In the genomic region with DNA sequence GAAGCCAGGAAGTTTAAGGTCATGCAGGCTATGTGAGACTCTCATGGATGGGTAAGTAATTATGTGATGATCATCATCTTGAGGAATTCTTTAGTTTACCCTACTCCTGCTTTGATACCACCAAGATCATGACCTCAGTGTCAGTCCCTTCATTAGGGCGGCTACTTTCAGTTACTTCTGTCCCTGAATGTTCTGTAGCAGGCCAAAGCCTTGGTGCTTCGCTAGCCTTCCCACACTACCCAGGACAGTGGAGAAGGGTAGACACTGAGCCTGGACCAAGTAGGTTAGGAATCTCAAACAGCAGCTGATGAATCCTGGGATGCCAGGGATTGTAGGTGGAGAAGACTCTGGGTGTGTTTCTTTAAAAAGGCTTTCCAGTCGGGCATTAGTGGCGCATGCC, we compare ENCODE assay signal across 8 mouse cellular contexts. TPM values are rescaled to one million over a fixed set of nuclear protein-coding genes. Genes with fewer than 3 reads are reported as not detected.
DNase-seq lines count a peak whose midpoint lies in the region; ATAC-seq and TF ChIP-seq lines count a peak whose summit lies in the region.
"Had no signal": no experiment of that assay in that cellular context is flagged by ENCODE, and none has a peak within 500 bp of the region (broad histone marks: within the 10 kb centered on the region; RNA-seq: fewer than 3 reads in every experiment).

No protein-coding gene starts in this region.

- DNase-seq in hindbrain, embryonic 11.5 days (ENCODE audit: low spot score) = no peak
- DNase-seq in hindbrain, embryonic 14.5 days (ENCODE audit: low spot score) = no peak
- DNase-seq in G1E (ENCODE audit: low spot score) = no peak
- no peak for DNase-seq in embryonic facial prominence, embryonic 10.5 days (ENCODE audit: low spot score)
- no peak for DNase-seq in liver, embryonic 14.5 days (ENCODE audit: low read depth in 3 of 3, low spot score in 3 of 3)
- DNase-seq in left cerebral cortex, adult 8-10 months (ENCODE audit: low spot score in 2 of 2) = no peak
- DNase-seq: right cerebral cortex, postnatal 14 days had no signal

- TF ChIP-seq CTCF in G1E (IDR thresholded peaks at IDR 0.05; ENCODE audit: low read depth, low read length) = no peak
- no peak for TF ChIP-seq CTCF in liver, embryonic 14.5 days (IDR thresholded peaks at IDR 0.05; ENCODE audit: low read depth)

- peaks cover 11% of the 10 kb centered on the region for H3K4me1 ChIP-seq in hindbrain, embryonic 11.5 days (replicated peaks; ENCODE audit: control insufficient read depth, insufficient read depth, low read length)
- peaks cover 25% of the 10 kb centered on the region for H3K4me1 ChIP-seq in hindbrain, embryonic 14.5 days (replicated peaks; ENCODE audit: control insufficient read depth, insufficient read depth, low read length)
- H3K4me1 ChIP-seq in G1E (ENCODE audit: insufficient read depth, low read depth, low read length) = peaks cover 66% of the 10 kb centered on the region
- H3K4me1 ChIP-seq in embryonic facial prominence, embryonic 10.5 days = peaks cover 50% of the 10 kb centered on the region
- peaks cover 11 to 27% of the 10 kb centered on the region in 2 experiments for H3K4me1 ChIP-seq in liver, embryonic 14.5 days (replicated peaks; ENCODE audit: control insufficient read depth in 2 of 2, insufficient read depth in 2 of 2, low read length in 1 of 2)

- no peaks in the 10 kb centered on the region for H3K9me3 ChIP-seq in hindbrain, embryonic 11.5 days (ENCODE audit: control insufficient read depth, low read length)
- no peaks in the 10 kb centered on the region for H3K9me3 ChIP-seq in hindbrain, embryonic 14.5 days (ENCODE audit: control insufficient read depth, low read length)
- no peaks in the 10 kb centered on the region for H3K9me3 ChIP-seq in G1E (replicated peaks)
- no peaks in the 10 kb centered on the region for H3K9me3 ChIP-seq in embryonic facial prominence, embryonic 10.5 days
- no peaks in the 10 kb centered on the region for H3K9me3 ChIP-seq in liver, embryonic 14.5 days (ENCODE audit: control insufficient read depth, low read length)

- no peaks in the 10 kb centered on the region for H3K27me3 ChIP-seq in hindbrain, embryonic 11.5 days (ENCODE audit: control insufficient read depth, insufficient read depth, low read length)
- H3K27me3 ChIP-seq in hindbrain, embryonic 14.5 days (ENCODE audit: control insufficient read depth, insufficient read depth, low read length) = no peaks in the 10 kb centered on the region
- no peaks in the 10 kb centered on the region for H3K27me3 ChIP-seq in G1E (ENCODE audit: insufficient read depth, low read length)
- no peaks in the 10 kb centered on the region for H3K27me3 ChIP-seq in embryonic facial prominence, embryonic 10.5 days (replicated peaks; ENCODE audit: low read depth, poor library complexity, severe bottlenecking)
- H3K27me3 ChIP-seq in liver, embryonic 14.5 days (ENCODE audit: control insufficient read depth, insufficient read depth, low read length) = no peaks in the 10 kb centered on the region

- H3K27ac ChIP-seq in hindbrain, embryonic 11.5 days (ENCODE audit: low read depth, low read length) = no peak overlapping the region
- H3K27ac ChIP-seq in hindbrain, embryonic 14.5 days = no peak overlapping the region
- H3K27ac ChIP-seq in embryonic facial prominence, embryonic 10.5 days (replicated peaks) = no peak overlapping the region
- H3K27ac ChIP-seq in liver, embryonic 14.5 days = no peak overlapping the region

- H3K4me2 ChIP-seq in hindbrain, embryonic 11.5 days (replicated peaks; ENCODE audit: low read depth, low read length) = no peak overlapping the region
- H3K4me2 ChIP-seq in hindbrain, embryonic 14.5 days (replicated peaks) = no peak overlapping the region
- peak overlapping the region; percentile 90 for H3K4me2 ChIP-seq in liver, embryonic 14.5 days (ENCODE audit: low read depth)

- peak overlapping the region; percentile 63; the same call in 1 of the 2 replicates for H3K4me3 ChIP-seq in hindbrain, embryonic 11.5 days (ENCODE audit: low read depth, low read length)
- no peak overlapping the region for H3K4me3 ChIP-seq in hindbrain, embryonic 14.5 days (replicated peaks; ENCODE audit: low read length)
- H3K4me3 ChIP-seq in G1E (ENCODE audit: low read depth, low read length) = peak overlapping the region; percentile 76; the same call in 1 of the 2 replicates
- peak overlapping the region; percentile 92 for H3K4me3 ChIP-seq in embryonic facial prominence, embryonic 10.5 days
- peak overlapping the region in 1 of 2 experiments; percentile 83; a peak in 2 of 4 replicates for H3K4me3 ChIP-seq in liver, embryonic 14.5 days (ENCODE audit: insufficient read depth in 1 of 2, low read depth in 2 of 2, low read length in 2 of 2)

- WGBS in hindbrain, embryonic 11.5 days = 91% methylated on average over 4 of the region's 4 CpGs
- WGBS in hindbrain, embryonic 14.5 days = 92% methylated on average over 4 of the region's 4 CpGs
- 92% methylated on average over 4 of the region's 4 CpGs for WGBS in embryonic facial prominence, embryonic 10.5 days
- 87% methylated on average over 4 of the region's 4 CpGs for WGBS in liver, embryonic 14.5 days (ENCODE audit: insufficient replicate concordance)

- no peak overlapping the region for H3K9ac ChIP-seq in hindbrain, embryonic 11.5 days (ENCODE audit: low read depth, low read length)
- no peak overlapping the region for H3K9ac ChIP-seq in hindbrain, embryonic 14.5 days
- H3K9ac ChIP-seq in liver, embryonic 14.5 days (replicated peaks) = no peak overlapping the region

- peaks cover 7% of the 10 kb centered on the region; the same call in 1 of the 2 replicates for H3K36me3 ChIP-seq in hindbrain, embryonic 11.5 days (ENCODE audit: control insufficient read depth, insufficient read depth, low read length)
- H3K36me3 ChIP-seq in hindbrain, embryonic 14.5 days (replicated peaks; ENCODE audit: control insufficient read depth, insufficient read depth) = peaks cover 53% of the 10 kb centered on the region
- H3K36me3 ChIP-seq in G1E (replicated peaks) = peaks cover 72% of the 10 kb centered on the region
- H3K36me3 ChIP-seq in embryonic facial prominence, embryonic 10.5 days (replicated peaks) = peaks cover 72% of the 10 kb centered on the region
- H3K36me3 ChIP-seq in liver, embryonic 14.5 days (replicated peaks; ENCODE audit: control insufficient read depth, insufficient read depth, low read depth) = peaks cover 6% of the 10 kb centered on the region

- ATAC-seq in hindbrain, embryonic 11.5 days (ENCODE audit: low FRiP score) = no peak
- no peak for ATAC-seq in hindbrain, embryonic 14.5 days (ENCODE audit: low FRiP score)
- no peak for ATAC-seq in G1E (ENCODE audit: extremely low read depth, insufficient number of reproducible peaks, low FRiP score, poor library complexity, severe bottlenecking)
- ATAC-seq in liver, embryonic 14.5 days (ENCODE audit: insufficient read depth) = no peak
- ATAC-seq in monocyte, adult 5-6 weeks (replicated peaks; ENCODE audit: insufficient number of reproducible peaks, low FRiP score, low TSS enrichment, poor library complexity, severe bottlenecking) = no peak

- no peak for TF ChIP-seq EP300 in liver, embryonic 14.5 days (IDR thresholded peaks at IDR 0.05; ENCODE audit: low read depth)

RNA-seq across cellular contexts. Expression of gene Fkbp2, which starts 1.2 kb away (rescaled TPM):
- 73.7 and 79.3 TPM in 2 replicates for polyA plus RNA-seq in hindbrain, embryonic 11.5 days (2014; fragmentation: Nextera tagmentation; extraction: Ambion mirVana)
- 99.2 and 101 TPM in 2 replicates for polyA plus RNA-seq in hindbrain, embryonic 14.5 days (2014; fragmentation: Nextera tagmentation; extraction: Ambion mirVana)
- total RNA-seq in G1E (2014; fragmentation: Nextera tagmentation) (72.6 and 120 TPM in 2 replicates), G1E (2017) (58.8 and 72.0 TPM in 2 replicates)
- polyA plus RNA-seq in G1E (2012) = 170 and 201 TPM in 2 replicates
- 100.0 and 101 TPM in 2 replicates for polyA plus RNA-seq in embryonic facial prominence, embryonic 10.5 days (2016; fragmentation: Nextera tagmentation; extraction: Ambion mirVana)
- 31.7 and 46.1 TPM in 2 replicates for polyA plus RNA-seq in liver, embryonic 14.5 days (2012; rRNA removed)
- polyA plus RNA-seq in liver, embryonic 14.5 days (2014; fragmentation: Nextera tagmentation; extraction: Ambion mirVana) = 65.7 and 67.1 TPM in 2 replicates
- total RNA-seq in monocyte, adult 5-6 weeks (2017) = 62.9 to 104 TPM (median 63.6 TPM) in 3 replicates
- total RNA-seq in left cerebral cortex, adult 8-10 months (2022) = 100 to 1,000 TPM in 2 of 4 experiments, 10 to 100 TPM in 2; 79.1 to 129 (median 98.4) TPM

RNA-seq across cellular contexts. Expression of gene Plcb3, which starts 5.2 kb away (rescaled TPM):
- 14.6 and 14.8 TPM in 2 replicates for polyA plus RNA-seq in hindbrain, embryonic 11.5 days (2014; fragmentation: Nextera tagmentation; extraction: Ambion mirVana)
- polyA plus RNA-seq in hindbrain, embryonic 14.5 days (2014; fragmentation: Nextera tagmentation; extraction: Ambion mirVana) = 10.6 and 11.4 TPM in 2 replicates
- total RNA-seq in G1E (2014; fragmentation: Nextera tagmentation) (12.5 and 14.1 TPM in 2 replicates), G1E (2017) (9.9 and 10.6 TPM in 2 replicates)
- polyA plus RNA-seq in G1E (2012) = 21.0 and 22.2 TPM in 2 replicates
- 32.8 and 37.0 TPM in 2 replicates for polyA plus RNA-seq in embryonic facial prominence, embryonic 10.5 days (2016; fragmentation: Nextera tagmentation; extraction: Ambion mirVana)
- polyA plus RNA-seq in liver, embryonic 14.5 days (2012; rRNA removed) = 7.2 and 7.7 TPM in 2 replicates
- polyA plus RNA-seq in liver, embryonic 14.5 days (2014; fragmentation: Nextera tagmentation; extraction: Ambion mirVana) = 4.6 and 4.9 TPM in 2 replicates
- 9.2 to 17.4 TPM (median 15.8 TPM) in 3 replicates for total RNA-seq in monocyte, adult 5-6 weeks (2017)
- total RNA-seq in left cerebral cortex, adult 8-10 months (2022) = 10 to 100 TPM; 13.8 to 18.2 (median 14.5) TPM

RNA-seq across cellular contexts. Expression of gene Vegfb, which starts 6.0 kb away (rescaled TPM):
- polyA plus RNA-seq in hindbrain, embryonic 11.5 days (2014; fragmentation: Nextera tagmentation; extraction: Ambion mirVana) = 21.4 TPM in 2 replicates
- 54.8 and 57.6 TPM in 2 replicates for polyA plus RNA-seq in hindbrain, embryonic 14.5 days (2014; fragmentation: Nextera tagmentation; extraction: Ambion mirVana)
- total RNA-seq in G1E (2014; fragmentation: Nextera tagmentation) = 29.6 and 41.0 TPM in 2 replicates
- 18.5 and 20.2 TPM in 2 replicates for total RNA-seq in G1E (2017)
- polyA plus RNA-seq in G1E (2012) = 92.6 and 118 TPM in 2 replicates
- polyA plus RNA-seq in embryonic facial prominence, embryonic 10.5 days (2016; fragmentation: Nextera tagmentation; extraction: Ambion mirVana) = 36.0 and 36.9 TPM in 2 replicates
- 7.6 and 8.0 TPM in 2 replicates for polyA plus RNA-seq in liver, embryonic 14.5 days (2012; rRNA removed)
- polyA plus RNA-seq in liver, embryonic 14.5 days (2014; fragmentation: Nextera tagmentation; extraction: Ambion mirVana) = 9.5 and 10.2 TPM in 2 replicates
- 0.43 to 3.0 TPM (median 1.8 TPM) in 3 replicates for total RNA-seq in monocyte, adult 5-6 weeks (2017)
- 100 to 1,000 TPM in 3 of 4 experiments, 10 to 100 TPM in 1; 98.9 to 107 (median 104) TPM for total RNA-seq in left cerebral cortex, adult 8-10 months (2022)

RNA-seq across cellular contexts. Expression of gene Ppp1r14b, which starts 6.7 kb away (rescaled TPM):
- polyA plus RNA-seq in hindbrain, embryonic 11.5 days (2014; fragmentation: Nextera tagmentation; extraction: Ambion mirVana) = 180 and 249 TPM in 2 replicates
- polyA plus RNA-seq in hindbrain, embryonic 14.5 days (2014; fragmentation: Nextera tagmentation; extraction: Ambion mirVana) = 211 and 215 TPM in 2 replicates
- 74.0 and 111 TPM in 2 replicates for total RNA-seq in G1E (2014; fragmentation: Nextera tagmentation)
- total RNA-seq in G1E (2017) = 141 and 168 TPM in 2 replicates
- 281 and 350 TPM in 2 replicates for polyA plus RNA-seq in G1E (2012)
- 217 and 235 TPM in 2 replicates for polyA plus RNA-seq in embryonic facial prominence, embryonic 10.5 days (2016; fragmentation: Nextera tagmentation; extraction: Ambion mirVana)
- polyA plus RNA-seq in liver, embryonic 14.5 days (2012; rRNA removed) = 52.2 and 69.6 TPM in 2 replicates
- polyA plus RNA-seq in liver, embryonic 14.5 days (2014; fragmentation: Nextera tagmentation; extraction: Ambion mirVana) = 74.0 and 79.2 TPM in 2 replicates
- 31.2 to 34.4 TPM (median 33.6 TPM) in 3 replicates for total RNA-seq in monocyte, adult 5-6 weeks (2017)
- 10 to 100 TPM; 56.6 to 72.1 (median 59.0) TPM for total RNA-seq in left cerebral cortex, adult 8-10 months (2022)

RNA-seq across cellular contexts. Expression of gene Dnajc4, which starts 10.9 kb away (rescaled TPM):
- 18.8 and 22.5 TPM in 2 replicates for polyA plus RNA-seq in hindbrain, embryonic 11.5 days (2014; fragmentation: Nextera tagmentation; extraction: Ambion mirVana)
- polyA plus RNA-seq in hindbrain, embryonic 14.5 days (2014; fragmentation: Nextera tagmentation; extraction: Ambion mirVana) = 22.8 and 23.7 TPM in 2 replicates
- total RNA-seq in G1E (2014; fragmentation: Nextera tagmentation) = 29.4 and 29.5 TPM in 2 replicates
- total RNA-seq in G1E (2017) = 11.6 and 14.4 TPM in 2 replicates
- 23.9 and 24.3 TPM in 2 replicates for polyA plus RNA-seq in G1E (2012)
- polyA plus RNA-seq in embryonic facial prominence, embryonic 10.5 days (2016; fragmentation: Nextera tagmentation; extraction: Ambion mirVana) = 18.1 and 18.2 TPM in 2 replicates
- 7.8 and 8.6 TPM in 2 replicates for polyA plus RNA-seq in liver, embryonic 14.5 days (2012; rRNA removed)
- polyA plus RNA-seq in liver, embryonic 14.5 days (2014; fragmentation: Nextera tagmentation; extraction: Ambion mirVana) = 10.0 and 10.5 TPM in 2 replicates
- total RNA-seq in monocyte, adult 5-6 weeks (2017) = 20.1 to 34.0 TPM (median 27.0 TPM) in 3 replicates
- total RNA-seq in left cerebral cortex, adult 8-10 months (2022) = 10 to 100 TPM; 27.0 to 32.6 (median 29.7) TPM
